Mouse (Mus musculus): ENCODE measurements around the gene Nr0b2. TPM values are rescaled to one million over a fixed set of nuclear protein-coding genes. Genes with fewer than 3 reads are reported as not detected.

Nr0b2 gene
- polyA plus RNA-seq, 1 experiment from 2014 or later = 7.5 TPM

DNA sequence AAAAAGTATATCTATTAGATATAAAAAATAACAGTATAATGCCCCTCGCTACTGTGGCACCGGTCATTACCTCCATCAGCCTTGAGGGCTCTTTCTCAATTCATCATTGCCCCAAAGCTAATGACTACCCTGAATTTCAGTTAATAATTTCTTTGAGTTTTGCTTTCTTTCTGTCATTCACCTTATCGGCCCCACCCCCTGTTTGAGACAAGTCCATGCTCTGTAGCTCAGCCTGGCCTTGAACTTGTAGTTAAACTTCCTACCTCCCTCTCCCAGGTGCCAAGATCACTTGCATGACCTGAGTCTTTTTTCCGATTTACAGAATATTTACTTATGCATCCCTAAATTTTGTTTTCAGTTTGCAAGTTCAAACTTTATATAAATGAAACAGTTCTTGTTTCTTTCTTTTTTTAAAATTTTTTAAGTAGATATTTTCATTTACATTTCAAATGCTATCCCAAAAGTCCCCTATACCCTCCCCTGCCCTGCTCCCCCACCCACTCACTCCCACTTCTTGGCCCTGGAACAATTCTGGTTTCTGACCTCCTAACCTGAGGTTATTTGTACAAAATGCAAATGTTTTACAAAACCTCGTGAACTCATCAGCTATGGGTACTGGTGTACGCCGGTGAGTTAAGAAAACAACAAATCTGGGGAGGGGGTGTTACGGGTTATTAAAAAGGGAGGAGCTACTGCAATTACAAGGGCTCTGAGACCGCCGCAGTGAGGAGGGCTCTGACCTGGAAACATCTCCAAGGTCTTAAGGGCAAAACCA is 16.3 kb downstream of the Nr0b2 start:
- Histone ChIP-seq H3K9ac (0 out of 2 replicates have a peak overlapping the region, but pooled peaks have one; percentile 10), H3K27me3 (replicated peaks) (no peaks in the 10 kb centered on the region), H3K36me3 (no peaks in the 10 kb centered on the region), H3K9me3 (no peaks in the 10 kb centered on the region), H3K27ac (peak overlapping the region; percentile 75), H3K4me3 (replicated peaks) (no peak overlapping the region), H3K4me2 (replicated peaks) (peak overlapping the region; percentile 37), H3K4me1 (replicated peaks) (0 out of 2 replicates have a peak, but pooled peaks cover 4% of the 10 kb centered on the region)
- WGBS = 62% methylated on average over 10 of the region's 10 CpGs
- ATAC-seq = peak; percentile 53

DNA sequence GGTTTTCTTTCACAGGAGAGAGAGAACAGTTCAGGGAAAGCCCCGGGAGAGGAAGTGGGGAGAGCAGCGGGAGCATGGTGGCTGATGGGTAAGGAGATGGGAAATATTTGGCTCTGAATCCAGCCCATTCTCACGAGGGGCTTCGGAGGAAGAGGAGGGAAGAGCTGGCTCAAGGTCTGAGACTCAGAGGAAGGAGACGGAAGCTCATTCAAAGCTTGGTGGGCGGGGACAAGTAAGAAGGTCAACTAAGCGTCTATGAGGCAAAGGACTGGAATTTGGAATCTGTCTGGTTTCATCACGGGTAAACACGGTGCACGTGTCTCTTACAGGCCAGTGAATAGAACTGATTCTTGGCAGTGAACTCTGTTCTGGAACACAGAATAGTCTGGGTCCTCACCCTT is 16.9 kb downstream of the Nr0b2 start:
- H3K27ac ChIP-seq = peak overlapping the region; percentile 75
- no peak overlapping the region for H3K4me3 ChIP-seq (replicated peaks)
- no peaks in the 10 kb centered on the region for H3K9me3 ChIP-seq
- 0 out of 2 replicates have a peak overlapping the region, but pooled peaks have one; percentile 10 for H3K9ac ChIP-seq
- H3K27me3 ChIP-seq (replicated peaks) = no peaks in the 10 kb centered on the region
- H3K4me2 ChIP-seq (replicated peaks) = peak overlapping the region; percentile 37
- peak; percentile 65 for ATAC-seq
- no peaks in the 10 kb centered on the region for H3K36me3 ChIP-seq
- WGBS = 38% methylated on average over 10 of the region's 10 CpGs
- 0 out of 2 replicates have a peak, but pooled peaks cover 4% of the 10 kb centered on the region for H3K4me1 ChIP-seq (replicated peaks)

- peak within 1 kb of the TSS; percentile 87 for H3K27ac ChIP-seq
- no peaks in the 10 kb centered on the region for H3K9me3 ChIP-seq
- H3K9ac ChIP-seq = peak within 1 kb of the TSS; percentile 94
- H3K36me3 ChIP-seq = peaks cover 12% of the 10 kb centered on the region; the same call in 1 of the 2 replicates
- H3K4me2 ChIP-seq (replicated peaks) = peak within 1 kb of the TSS; percentile 89
- 5% methylated on average over 44 of the region's 44 CpGs for WGBS
- no peaks in the 10 kb centered on the region for H3K27me3 ChIP-seq (replicated peaks)
- peak within 1 kb of the TSS; percentile 99 for H3K4me3 ChIP-seq (replicated peaks)
- H3K4me1 ChIP-seq (replicated peaks) = peaks cover 10% of the 10 kb centered on the region; the same call in 1 of the 2 replicates
- peak; percentile 92 for ATAC-seq
These were observed 21.1 kb downstream of the Nr0b2 start, which contains the start of gene Gpatch3 for GRCm38 (mm10) chr4:133574070-133574842. Gpatch3 (plus strand) TSS chr4:133574745.

DNA sequence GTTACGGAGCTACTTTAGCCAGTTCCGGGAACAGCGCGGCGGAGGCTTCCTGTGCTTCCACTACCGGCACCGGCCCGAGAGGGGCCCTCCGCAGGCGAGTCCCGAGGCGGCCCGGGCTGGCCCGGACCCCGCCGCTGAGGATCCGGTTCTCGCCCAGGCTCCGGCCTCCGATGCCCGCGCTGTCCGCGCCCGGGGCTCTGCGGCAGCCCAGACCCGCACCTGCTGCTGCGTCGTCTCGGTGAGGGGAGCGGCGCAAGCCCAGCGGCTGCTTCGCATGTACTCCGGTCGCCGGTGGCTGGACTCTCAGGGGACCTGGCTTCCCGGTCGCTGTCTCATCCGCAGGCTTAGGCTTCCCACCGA is 21.6 kb downstream of the Nr0b2 start:
- Histone ChIP-seq H3K4me1 (replicated peaks) (peaks cover 8% of the 10 kb centered on the region; the same call in 1 of the 2 replicates), H3K4me2 (replicated peaks) (peak overlapping the region; percentile 89)

DNA sequence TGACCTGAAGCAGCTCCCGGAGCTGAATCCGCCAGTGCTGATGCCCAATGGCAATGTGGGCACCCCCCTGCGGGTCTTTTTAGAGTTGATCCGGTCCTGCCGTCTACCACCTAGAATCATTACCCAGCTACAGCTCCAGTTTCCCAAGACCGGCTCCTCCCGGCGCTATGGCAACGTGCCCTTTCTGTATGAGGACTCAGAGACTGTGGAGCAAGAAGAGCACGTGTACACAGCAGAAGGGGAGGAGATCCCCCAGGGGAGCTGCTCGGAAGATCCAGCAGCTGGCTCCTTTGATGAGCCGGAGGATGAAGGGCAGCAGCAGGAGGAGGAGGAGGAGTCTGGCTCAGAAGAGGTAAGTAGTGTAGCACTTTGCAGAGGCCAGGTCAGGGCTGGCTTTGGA is 24.8 kb downstream of the Nr0b2 start:
- Histone ChIP-seq H3K9ac (peak overlapping the region; percentile 10; the same call in 1 of the 2 replicates), H3K4me2 (replicated peaks) (no peak overlapping the region), H3K9me3 (no peaks in the 10 kb centered on the region), H3K36me3 (peaks cover 18% of the 10 kb centered on the region; the same call in 1 of the 2 replicates), H3K27ac (no peak overlapping the region), H3K4me3 (replicated peaks) (no peak overlapping the region), H3K27me3 (replicated peaks) (no peaks in the 10 kb centered on the region), H3K4me1 (replicated peaks) (peaks cover 6% of the 10 kb centered on the region; the same call in 1 of the 2 replicates)
- WGBS = 77% methylated on average over 12 of the region's 12 CpGs
- ATAC-seq = no peak

More for the DNA sequence above, 21.6 kb downstream of the Nr0b2 start:
- Histone ChIP-seq H3K9me3 (no peaks in the 10 kb centered on the region), H3K9ac (peak overlapping the region; percentile 94), H3K27me3 (replicated peaks) (no peaks in the 10 kb centered on the region), H3K36me3 (peaks cover 12% of the 10 kb centered on the region; the same call in 1 of the 2 replicates), H3K4me3 (replicated peaks) (peak overlapping the region; percentile 99), H3K27ac (peak overlapping the region; percentile 87)
- under 1% methylated on average over 41 of the region's 41 CpGs for WGBS
- ATAC-seq = peak; percentile 57

GRCm38 (mm10) chr4:133583690-133584058 is 30.5 kb downstream of the Nr0b2 start:
- ATAC-seq = peak; percentile 61
- peaks cover 17% of the 10 kb centered on the region for H3K4me1 ChIP-seq (replicated peaks)
- peak overlapping the region; percentile 75 for H3K27ac ChIP-seq
- 61% methylated on average over 6 of the region's 6 CpGs for WGBS
- H3K9me3 ChIP-seq = no peaks in the 10 kb centered on the region
- peak overlapping the region; percentile 78 for H3K4me3 ChIP-seq (replicated peaks)
- H3K36me3 ChIP-seq = peaks cover 32% of the 10 kb centered on the region
- H3K9ac ChIP-seq = peak overlapping the region; percentile 76
- H3K4me2 ChIP-seq (replicated peaks) = peak overlapping the region; percentile 98
- H3K27me3 ChIP-seq (replicated peaks) = no peaks in the 10 kb centered on the region

GRCm38 (mm10) chr4:133584059-133584951 is 31.1 kb downstream of the Nr0b2 start, which contains the start of gene Gpn2:
Gpn2 (plus strand) TSS chr4:133584362.
- ATAC-seq = peak; percentile 95
- H3K9me3 ChIP-seq = no peaks in the 10 kb centered on the region
- peak within 1 kb of the TSS; percentile 76 for H3K9ac ChIP-seq
- peaks cover 17% of the 10 kb centered on the region for H3K4me1 ChIP-seq (replicated peaks)
- H3K36me3 ChIP-seq = peaks cover 33% of the 10 kb centered on the region
- peak within 1 kb of the TSS; percentile 78 for H3K4me3 ChIP-seq (replicated peaks)
- H3K27me3 ChIP-seq (replicated peaks) = no peaks in the 10 kb centered on the region
- H3K27ac ChIP-seq = peak within 1 kb of the TSS; percentile 75
- peak within 1 kb of the TSS; percentile 98 for H3K4me2 ChIP-seq (replicated peaks)
- 3% methylated on average over 65 of the region's 65 CpGs for WGBS

- peaks cover 29% of the 10 kb centered on the region for H3K36me3 ChIP-seq
- H3K4me3 ChIP-seq (replicated peaks) = no peak overlapping the region
- no peak overlapping the region for H3K9ac ChIP-seq
- 26% methylated on average over 7 of the region's 7 CpGs for WGBS
- no peak overlapping the region for H3K4me2 ChIP-seq (replicated peaks)
- no peak overlapping the region for H3K27ac ChIP-seq
- H3K4me1 ChIP-seq (replicated peaks) = no peaks in the 10 kb centered on the region
- peak; percentile 59 for ATAC-seq
- no peaks in the 10 kb centered on the region for H3K9me3 ChIP-seq
- H3K27me3 ChIP-seq (replicated peaks) = no peaks in the 10 kb centered on the region
These were observed 39.4 kb downstream of the Nr0b2 start for GRCm38 (mm10) chr4:133592570-133592969.

DNA sequence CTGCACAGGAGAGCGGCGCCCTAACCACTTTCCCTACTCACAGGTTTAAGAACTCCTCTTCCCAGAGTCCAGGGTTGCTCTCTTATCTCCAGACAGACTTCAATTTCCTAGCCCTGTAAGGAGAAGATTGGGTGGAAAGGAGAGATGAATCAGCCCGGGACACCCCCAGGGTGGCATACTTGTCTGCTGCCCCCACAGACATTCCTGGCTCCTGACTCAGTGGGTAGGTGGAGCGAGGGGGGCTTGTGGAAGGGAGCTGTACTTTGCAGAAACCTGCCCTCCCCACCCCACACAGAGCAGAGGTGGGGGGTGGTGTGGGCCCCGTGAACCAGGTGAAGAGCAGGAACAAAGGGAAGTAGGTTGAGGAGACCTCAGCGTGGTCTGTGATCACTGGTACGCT is 42.4 kb downstream of the Nr0b2 start:
- Histone ChIP-seq H3K4me3 (replicated peaks) (no peak overlapping the region), H3K9ac (no peak overlapping the region)
- ATAC-seq = no peak

GRCm38 (mm10) chr4:133596084-133596483 is 42.9 kb downstream of the Nr0b2 start:
- no peak overlapping the region for H3K4me3 ChIP-seq (replicated peaks)

More for the DNA sequence above, 42.4 kb downstream of the Nr0b2 start:
- peaks cover 5% of the 10 kb centered on the region for H3K36me3 ChIP-seq
- 67% methylated on average over 7 of the region's 7 CpGs for WGBS
- no peaks in the 10 kb centered on the region for H3K9me3 ChIP-seq
- peaks cover 11% of the 10 kb centered on the region for H3K4me1 ChIP-seq (replicated peaks)
- peaks cover 5% of the 10 kb centered on the region for H3K27me3 ChIP-seq (replicated peaks)
- H3K27ac ChIP-seq = no peak overlapping the region
- H3K4me2 ChIP-seq (replicated peaks) = no peak overlapping the region

GRCm38 (mm10) chr4:133598616-133599015 is 45.4 kb downstream of the Nr0b2 start:
- Histone ChIP-seq H3K27ac (peak overlapping the region; percentile 86), H3K36me3 (no peaks in the 10 kb centered on the region), H3K4me1 (replicated peaks) (peaks cover 11% of the 10 kb centered on the region), H3K4me2 (replicated peaks) (peak overlapping the region; percentile 84), H3K9me3 (no peaks in the 10 kb centered on the region), H3K9ac (no peak overlapping the region), H3K27me3 (replicated peaks) (peaks cover 13% of the 10 kb centered on the region), H3K4me3 (replicated peaks) (peak overlapping the region; percentile 19)
- peak; percentile 71 for ATAC-seq
- WGBS = 36% methylated on average over 4 of the region's 4 CpGs

More at GRCm38 (mm10) chr4:133596084-133596483, 42.9 kb downstream of the Nr0b2 start:
- H3K9me3 ChIP-seq = no peaks in the 10 kb centered on the region
- WGBS = 79% methylated on average over 6 of the region's 6 CpGs
- peaks cover 11% of the 10 kb centered on the region for H3K4me1 ChIP-seq (replicated peaks)
- no peak for ATAC-seq
- no peak overlapping the region for H3K9ac ChIP-seq
- H3K27me3 ChIP-seq (replicated peaks) = peaks cover 5% of the 10 kb centered on the region
- H3K4me2 ChIP-seq (replicated peaks) = no peak overlapping the region
- no peak overlapping the region for H3K27ac ChIP-seq
- peaks cover 5% of the 10 kb centered on the region for H3K36me3 ChIP-seq
